Mouse (Mus musculus) retina, postnatal 1 day (tissue): ENCODE measurements around the gene Enah.

Experiments used
- DNase-seq: peaks from one replicate; pipeline ENCODE4 v3.0.0-alpha.2; 2012

Gene Enah

GRCm38 (mm10) chr1:181873086-181873920, 146.5 kb downstream of the Enah start:
- DNase-seq: no peak

DNA sequence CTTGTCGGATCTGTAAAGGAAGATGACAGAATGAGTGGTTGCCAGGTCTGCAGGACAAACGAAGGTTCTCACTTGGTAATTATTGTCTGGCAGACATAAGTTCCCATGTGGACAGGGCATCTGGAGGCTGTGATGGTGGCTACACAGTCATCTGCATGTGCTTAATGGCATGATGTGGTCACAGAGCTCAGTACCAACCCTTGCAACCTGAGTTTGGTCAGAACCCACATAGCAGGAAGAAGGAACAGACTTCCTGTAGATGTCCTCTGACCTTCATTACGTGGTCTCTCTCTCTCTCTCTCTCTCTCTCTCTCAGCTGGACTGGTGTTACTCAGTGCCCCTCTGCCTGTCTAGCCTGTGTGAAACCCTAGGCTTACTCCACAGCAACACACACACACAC, 147.2 kb downstream of the Enah start:
- no peak for DNase-seq

DNA sequence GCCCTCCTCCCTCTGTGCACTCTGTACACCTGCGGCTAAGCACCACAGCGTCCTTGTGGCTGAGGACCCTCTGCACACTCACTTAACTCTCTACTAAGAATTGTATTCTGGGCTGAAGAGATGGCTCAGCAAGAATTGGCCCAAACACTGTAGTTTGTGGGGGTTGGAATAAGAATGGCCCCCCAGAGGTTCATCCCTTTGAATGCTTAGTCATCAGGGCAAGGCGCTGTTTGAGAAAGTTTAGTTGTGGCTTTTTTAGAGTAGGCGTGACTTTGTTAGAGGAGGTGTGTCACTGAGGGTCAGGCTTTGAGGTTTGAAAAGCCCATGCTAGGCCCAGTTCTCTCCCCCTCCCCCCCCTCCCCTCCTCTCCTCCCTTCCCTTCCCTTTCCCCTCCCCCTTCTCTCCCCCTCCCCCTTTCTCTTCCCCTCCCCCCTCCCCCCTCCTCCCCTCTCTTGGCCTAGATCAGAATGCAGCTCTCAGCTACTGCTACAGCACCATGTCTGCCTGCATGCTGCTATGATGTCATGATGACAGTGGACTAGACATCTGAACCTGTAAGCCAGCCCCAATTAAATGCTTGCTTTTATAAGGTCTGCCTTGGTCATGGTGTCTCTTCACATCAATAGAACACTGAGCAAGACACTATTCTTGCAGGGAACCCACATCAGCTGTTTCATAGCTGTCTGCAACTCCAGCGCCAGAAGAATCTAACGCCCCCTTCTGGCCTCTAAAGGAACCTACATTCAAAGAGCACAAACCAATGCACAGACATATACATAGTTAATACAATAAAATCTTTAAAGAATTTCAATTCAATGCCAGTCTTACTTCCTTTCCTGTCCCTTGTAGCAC, 153.1 kb downstream of the Enah start:
- no peak for DNase-seq

DNA sequence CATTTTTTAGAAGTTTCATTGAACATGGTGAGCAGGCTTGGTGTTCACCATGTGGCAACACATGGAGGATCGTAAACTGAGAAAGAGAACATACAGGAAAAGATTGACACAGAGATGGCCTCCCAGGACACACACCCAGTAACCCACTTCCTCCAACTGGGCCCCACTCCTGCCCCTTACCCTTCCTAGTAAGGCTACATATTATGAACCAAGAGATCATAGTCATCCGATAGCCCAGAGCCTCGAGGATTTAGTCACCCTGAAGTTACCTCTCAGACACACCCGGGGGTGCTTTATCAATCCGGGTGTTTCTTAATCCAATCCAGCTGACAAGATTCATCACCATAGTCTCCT, 153.9 kb downstream of the Enah start:
- DNase-seq: no peak

GRCm38 (mm10) chr1:181864971-181865862, 154.6 kb downstream of the Enah start:
- no peak for DNase-seq

- DNase-seq: no peak
Measured at GRCm38 (mm10) chr1:181863431-181863830, 156.4 kb downstream of the Enah start.

DNA sequence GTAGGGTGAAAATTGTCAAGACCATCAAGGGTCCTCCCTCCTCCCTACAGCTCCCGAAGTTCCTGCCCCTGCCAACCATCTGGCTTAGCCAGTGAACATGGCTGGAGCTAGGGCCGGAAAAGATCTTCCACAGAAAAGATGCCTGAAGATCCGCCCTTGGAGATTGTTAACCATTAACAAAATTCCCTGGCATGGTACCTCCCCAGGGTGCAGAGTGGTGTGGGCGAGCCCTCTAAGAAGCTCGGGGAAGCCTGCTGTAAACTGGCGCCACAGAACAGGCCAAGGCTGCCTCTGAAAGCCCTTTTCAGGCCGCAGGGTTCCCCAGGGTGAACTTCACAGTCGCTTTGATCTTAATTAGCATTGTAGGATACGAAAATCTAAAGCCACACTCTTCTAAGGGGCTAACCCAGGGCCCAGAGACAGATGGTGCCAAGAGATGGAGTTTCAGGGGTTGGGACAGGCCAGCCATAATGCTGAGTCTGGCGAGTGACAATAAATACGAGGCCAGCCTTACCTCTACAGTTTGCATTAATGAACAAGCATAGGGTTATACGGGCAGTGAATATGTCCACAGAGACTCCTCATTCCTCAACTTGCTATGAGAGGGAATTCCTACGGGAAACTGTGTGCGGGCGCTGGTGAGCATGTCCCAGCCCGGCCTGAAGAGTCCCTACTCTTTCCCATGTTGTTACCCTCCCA, 157.0 kb downstream of the Enah start:
- DNase-seq: no peak

GRCm38 (mm10) chr1:181861181-181861902, 158.4 kb downstream of the Enah start:
- no peak for DNase-seq

- DNase-seq: no peak
Measured at GRCm38 (mm10) chr1:181860659-181861058, 159.1 kb downstream of the Enah start.

DNA sequence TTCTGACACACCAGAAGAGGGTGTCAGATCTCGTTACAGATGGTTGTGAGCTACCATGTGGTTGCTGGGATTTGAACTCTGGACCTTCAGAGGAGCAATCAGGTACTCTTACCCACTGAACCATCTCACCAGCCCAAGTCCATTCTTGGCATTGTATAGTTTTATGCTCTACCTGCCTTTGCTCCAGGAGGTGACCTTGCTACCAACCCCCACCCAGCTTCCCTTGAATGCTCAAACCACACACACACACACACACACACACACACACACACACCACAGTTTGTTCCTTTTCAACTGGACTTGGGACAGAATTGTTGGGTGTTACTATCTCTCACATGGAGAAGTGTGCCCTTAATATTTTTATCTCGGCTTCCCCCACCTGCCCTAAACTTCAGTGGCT, 163.5 kb downstream of the Enah start:
- DNase-seq: no peak

- DNase-seq: no peak
Measured at GRCm38 (mm10) chr1:181854829-181855228, 165.0 kb downstream of the Enah start.

DNA sequence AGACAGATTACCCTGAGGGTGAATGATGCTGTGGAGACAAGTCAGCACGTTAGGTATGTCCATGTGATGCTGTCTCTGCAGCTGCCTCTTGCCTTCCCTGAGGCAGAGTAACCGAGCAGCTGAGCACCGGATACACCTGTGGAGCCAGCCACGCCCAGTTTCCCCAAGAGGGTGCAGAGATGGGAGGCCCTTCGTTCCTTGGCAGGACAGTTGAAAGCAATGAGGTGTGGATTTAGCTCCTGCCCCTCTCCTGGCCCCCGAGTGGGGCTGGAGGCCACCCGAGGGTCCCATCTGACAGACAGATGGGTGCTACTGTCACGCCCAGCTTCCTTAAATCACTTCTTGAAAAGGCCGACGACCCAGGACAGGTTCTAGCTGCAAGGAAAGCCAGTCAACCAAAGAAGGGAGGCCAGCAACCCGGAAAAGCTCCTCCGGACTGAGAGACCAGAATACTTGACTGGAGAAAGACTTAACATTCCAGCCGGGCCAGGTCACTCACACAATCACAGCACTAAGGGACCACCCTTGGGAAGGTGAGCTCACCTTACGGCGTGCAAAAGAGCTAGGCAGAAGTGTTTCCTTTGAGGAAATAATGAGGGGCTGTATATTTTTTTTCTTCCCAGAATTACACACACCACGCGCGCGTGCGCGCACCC, 166.6 kb downstream of the Enah start:
- DNase-seq: no peak

DNA sequence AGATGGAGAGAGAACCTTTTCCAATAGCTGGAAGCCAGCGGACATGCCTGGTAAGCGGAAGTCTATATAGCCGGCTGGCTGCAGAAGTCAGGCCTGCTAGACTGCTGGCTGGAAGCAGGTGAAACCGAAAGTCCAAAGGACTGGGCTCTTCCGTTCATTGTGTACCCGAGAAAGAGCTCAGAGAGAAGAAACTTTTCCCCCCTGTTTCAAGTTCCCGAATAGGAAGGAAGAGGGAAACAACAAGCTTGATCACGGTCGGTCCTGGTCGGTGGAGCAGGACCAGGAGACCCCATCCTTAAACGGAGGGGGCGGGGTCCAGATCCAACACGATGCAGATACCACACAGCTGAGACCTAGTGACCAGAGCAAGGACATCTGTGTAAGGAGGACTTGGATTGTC, 167.3 kb downstream of the Enah start:
- no peak for DNase-seq

DNA sequence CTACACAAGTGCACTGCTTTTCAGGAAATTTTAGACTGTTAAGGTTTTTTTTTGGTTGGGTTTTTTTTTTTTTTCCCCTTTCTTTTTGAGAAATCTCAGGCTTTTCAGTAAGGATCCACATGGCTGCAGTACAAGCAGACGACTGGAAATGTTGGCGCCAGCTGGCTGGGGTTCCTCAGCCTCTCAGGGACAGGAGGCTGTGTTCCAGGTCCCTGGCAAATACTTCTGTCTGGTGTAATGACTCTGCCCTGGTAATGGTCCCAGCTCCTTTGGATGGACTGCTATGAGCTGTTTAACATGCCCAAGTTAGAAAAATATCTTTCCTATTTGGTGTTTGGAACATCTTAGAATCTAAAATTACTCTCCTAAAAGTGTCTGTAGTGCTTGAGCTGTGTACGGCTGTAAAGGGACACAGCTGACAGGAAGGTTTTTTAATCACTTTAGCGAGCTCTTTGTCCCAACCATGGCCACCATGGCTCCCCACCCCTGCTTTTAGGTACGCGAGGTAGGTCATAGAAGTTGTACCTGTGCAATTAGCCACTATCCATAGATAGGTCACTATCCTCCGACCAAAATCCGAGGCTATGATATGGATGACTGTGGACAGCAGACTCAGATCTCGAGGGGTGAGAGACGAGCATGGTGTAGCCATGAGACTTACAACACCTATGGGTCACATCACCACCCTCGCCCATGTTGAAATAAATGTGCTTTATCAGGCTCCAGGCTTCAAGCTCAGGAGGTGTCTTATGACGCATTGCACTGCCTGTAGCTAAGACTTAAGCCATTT, 168.1 kb downstream of the Enah start:
- DNase-seq: no peak

- no peak for DNase-seq
Measured at GRCm38 (mm10) chr1:181850441-181850840, 169.3 kb downstream of the Enah start.

DNA sequence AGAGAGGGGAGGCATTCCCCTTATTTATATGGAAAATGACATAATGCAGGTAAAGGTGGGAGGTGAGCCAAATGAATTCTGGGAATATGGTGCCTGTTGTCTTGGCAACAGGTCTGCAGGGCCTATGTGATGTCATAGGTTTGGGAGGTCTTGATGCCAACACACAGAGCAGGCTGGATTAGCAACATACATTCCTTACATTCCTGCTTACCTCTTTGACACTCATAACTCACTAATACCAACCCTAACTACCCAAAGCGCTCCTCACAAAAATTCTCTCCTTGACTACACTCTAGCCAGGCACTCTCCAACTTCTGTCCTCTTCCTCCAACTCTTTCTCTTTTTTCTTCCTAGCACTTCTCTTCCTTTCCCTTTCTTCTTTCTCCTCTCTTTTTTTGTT, 171.6 kb downstream of the Enah start:
- no peak for DNase-seq

GRCm38 (mm10) chr1:181847396-181847795, 172.4 kb downstream of the Enah start:
- no peak for DNase-seq
